Mouse (Mus musculus): Measurements from ENCODE around the gene Sept9. TPM values are rescaled to one million over a fixed set of nuclear protein-coding genes. Genes with fewer than 3 reads are reported as not detected.

Gene Sept9
- total and polyA plus RNA-seq, 3 experiments, result 115 to 469 (median 292) TPM

GRCm38 (mm10) chr11:117359870-117360269 lies 160.4 kb downstream of the Sept9 start:
- Histone ChIP-seq H3K36me3 (replicated peaks) (peaks cover 88% of the 10 kb centered on the region), H3K27me3 (ENCODE audit: insufficient read depth, low read length) (no peaks in the 10 kb centered on the region), H3K9me3 (replicated peaks) (peaks cover 6% of the 10 kb centered on the region), H3K4me3 (ENCODE audit: low read depth, low read length) (no peak overlapping the region), H3K4me1 (ENCODE audit: insufficient read depth, low read depth, low read length) (peaks cover 12% of the 10 kb centered on the region)
- TF ChIP-seq GATA2 (IDR thresholded peaks at IDR 0.05; ENCODE audit: borderline replicate concordance, low read depth, low read length), result no peak
- no peak for TF ChIP-seq TAL1 (conservative IDR thresholded peaks at IDR 0.05; ENCODE audit: low read depth, low read length)
- no peak for TF ChIP-seq POLR2AphosphoS5 (IDR thresholded peaks at IDR 0.05; ENCODE audit: insufficient replicate concordance, low read depth, low read length)
- TF ChIP-seq CTCF (IDR thresholded peaks at IDR 0.05; ENCODE audit: low read depth, low read length), result peak; percentile 71
- ATAC-seq (ENCODE audit: extremely low read depth, insufficient number of reproducible peaks, low FRiP score, poor library complexity, severe bottlenecking) (no peak), DNase-seq (ENCODE audit: low spot score) (peak; percentile 67)

- peaks cover 5% of the 10 kb centered on the region; the same call in 1 of the 2 replicates for H3K27me3 ChIP-seq (ENCODE audit: insufficient read depth, low read length)
- H3K9me3 ChIP-seq (replicated peaks), result peaks cover 3% of the 10 kb centered on the region
- no peak for TF ChIP-seq CTCF (IDR thresholded peaks at IDR 0.05; ENCODE audit: low read depth, low read length)
- no peak for TF ChIP-seq GATA1 (IDR thresholded peaks at IDR 0.05; ENCODE audit: borderline replicate concordance, low read length)
- no peak for TF ChIP-seq TAL1 (conservative IDR thresholded peaks at IDR 0.05; ENCODE audit: low read depth, low read length)
- TF ChIP-seq POLR2AphosphoS5 (IDR thresholded peaks at IDR 0.05; ENCODE audit: insufficient replicate concordance, low read depth, low read length), result no peak
- TF ChIP-seq GATA2 (IDR thresholded peaks at IDR 0.05; ENCODE audit: borderline replicate concordance, low read depth, low read length), result no peak
- no peak overlapping the region for H3K4me3 ChIP-seq (ENCODE audit: low read depth, low read length)
- DNase-seq (ENCODE audit: low spot score), result no peak
- peaks cover 82% of the 10 kb centered on the region for H3K36me3 ChIP-seq (replicated peaks)
- no peak for ATAC-seq (ENCODE audit: extremely low read depth, insufficient number of reproducible peaks, low FRiP score, poor library complexity, severe bottlenecking)
- H3K4me1 ChIP-seq (ENCODE audit: insufficient read depth, low read depth, low read length), result peaks cover 12% of the 10 kb centered on the region
Measured at GRCm38 (mm10) chr11:117360561-117360960, 161.1 kb downstream of the Sept9 start.

DNA sequence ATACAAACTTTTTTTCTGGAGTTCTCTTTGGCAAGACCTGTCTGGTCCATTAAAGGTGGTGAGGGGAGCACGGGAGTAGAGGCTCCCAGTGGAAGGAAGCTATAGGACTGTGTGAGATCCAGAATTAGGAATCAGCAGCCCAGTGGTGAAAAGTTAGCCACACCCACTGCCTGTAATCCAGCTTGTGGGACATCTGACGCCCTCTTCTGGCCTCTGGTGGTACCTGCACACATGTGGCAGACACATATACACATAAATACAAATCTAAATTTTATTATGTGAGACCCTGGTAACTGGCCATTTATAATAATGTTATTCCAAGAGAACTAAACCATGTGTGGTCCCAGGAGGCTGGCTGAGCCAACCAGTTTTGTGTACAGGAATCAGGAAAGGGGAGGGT lies 162.8 kb downstream of the Sept9 start:
- DNase-seq (ENCODE audit: low spot score), result no peak
- TF ChIP-seq GATA2 (IDR thresholded peaks at IDR 0.05; ENCODE audit: borderline replicate concordance, low read depth, low read length), result no peak
- TF ChIP-seq POLR2AphosphoS5 (IDR thresholded peaks at IDR 0.05; ENCODE audit: insufficient replicate concordance, low read depth, low read length), result no peak
- no peak for TF ChIP-seq TAL1 (conservative IDR thresholded peaks at IDR 0.05; ENCODE audit: low read depth, low read length)
- TF ChIP-seq CTCF (IDR thresholded peaks at IDR 0.05; ENCODE audit: low read depth, low read length), result no peak
- no peak for TF ChIP-seq GATA1 (IDR thresholded peaks at IDR 0.05; ENCODE audit: borderline replicate concordance, low read length)
- no peak overlapping the region for H3K4me3 ChIP-seq (ENCODE audit: low read depth, low read length)
- no peaks in the 10 kb centered on the region for H3K9me3 ChIP-seq (replicated peaks)
- peaks cover 8% of the 10 kb centered on the region for H3K4me1 ChIP-seq (ENCODE audit: insufficient read depth, low read depth, low read length)
- H3K27me3 ChIP-seq (ENCODE audit: insufficient read depth, low read length), result peaks cover 6% of the 10 kb centered on the region; the same call in 1 of the 2 replicates
- no peak for ATAC-seq (ENCODE audit: extremely low read depth, insufficient number of reproducible peaks, low FRiP score, poor library complexity, severe bottlenecking)
- H3K36me3 ChIP-seq (replicated peaks), result peaks cover 64% of the 10 kb centered on the region

GRCm38 (mm10) chr11:117363918-117364317 lies 164.5 kb downstream of the Sept9 start:
- TF ChIP-seq POLR2AphosphoS5 (IDR thresholded peaks at IDR 0.05; ENCODE audit: insufficient replicate concordance, low read depth, low read length) (no peak), TAL1 (conservative IDR thresholded peaks at IDR 0.05; ENCODE audit: low read depth, low read length) (no peak), GATA2 (IDR thresholded peaks at IDR 0.05; ENCODE audit: borderline replicate concordance, low read depth, low read length) (no peak)
- H3K36me3 ChIP-seq (replicated peaks), result peaks cover 48% of the 10 kb centered on the region
- H3K9me3 ChIP-seq (replicated peaks), result no peaks in the 10 kb centered on the region
- H3K4me3 ChIP-seq (ENCODE audit: low read depth, low read length), result no peak overlapping the region
- DNase-seq (ENCODE audit: low spot score) (no peak), ATAC-seq (ENCODE audit: extremely low read depth, insufficient number of reproducible peaks, low FRiP score, poor library complexity, severe bottlenecking) (no peak)
- no peaks in the 10 kb centered on the region; the same call in none of the 2 replicates for H3K4me1 ChIP-seq (ENCODE audit: insufficient read depth, low read depth, low read length)
- peaks cover 13% of the 10 kb centered on the region; the same call in 1 of the 2 replicates for H3K27me3 ChIP-seq (ENCODE audit: insufficient read depth, low read length)

GRCm38 (mm10) chr11:117366426-117366825 lies 167.0 kb downstream of the Sept9 start:
- Histone ChIP-seq H3K27me3 (ENCODE audit: insufficient read depth, low read length) (peaks cover 18% of the 10 kb centered on the region; the same call in 1 of the 2 replicates), H3K9me3 (replicated peaks) (no peaks in the 10 kb centered on the region), H3K4me1 (ENCODE audit: insufficient read depth, low read depth, low read length) (no peaks in the 10 kb centered on the region), H3K4me3 (ENCODE audit: low read depth, low read length) (no peak overlapping the region), H3K36me3 (replicated peaks) (peaks cover 23% of the 10 kb centered on the region)
- TF ChIP-seq TAL1 (conservative IDR thresholded peaks at IDR 0.05; ENCODE audit: low read depth, low read length), result no peak
- TF ChIP-seq CTCF (IDR thresholded peaks at IDR 0.05; ENCODE audit: low read depth, low read length), result peak; percentile 28
- TF ChIP-seq GATA2 (IDR thresholded peaks at IDR 0.05; ENCODE audit: borderline replicate concordance, low read depth, low read length), result no peak
- no peak for ATAC-seq (ENCODE audit: extremely low read depth, insufficient number of reproducible peaks, low FRiP score, poor library complexity, severe bottlenecking)
- DNase-seq (ENCODE audit: low spot score), result peak; percentile 36

DNA sequence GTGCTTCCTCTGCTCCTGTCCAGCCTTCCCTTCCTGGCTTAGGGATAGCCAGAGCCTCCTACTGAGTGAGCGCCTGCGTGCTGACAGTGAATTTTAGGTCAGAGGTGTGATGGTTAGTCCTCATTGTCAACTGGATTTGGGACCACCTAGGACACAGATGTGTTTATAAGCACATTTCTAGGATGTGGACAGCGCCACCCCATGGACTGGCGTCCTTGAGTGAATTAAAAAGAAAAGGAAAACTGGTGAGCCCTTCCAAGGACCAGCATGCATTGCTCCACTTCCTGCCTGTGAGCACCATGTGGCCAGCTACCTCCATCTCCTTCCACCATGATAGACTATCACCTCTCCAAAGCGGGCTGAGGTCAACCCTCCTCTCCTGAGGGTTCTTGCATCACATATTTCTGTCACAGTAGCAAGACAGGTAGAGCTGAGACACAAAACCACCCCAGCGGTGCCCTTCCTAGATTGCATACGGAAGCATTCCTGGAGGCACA lies 167.4 kb downstream of the Sept9 start:
- no peak overlapping the region for H3K4me3 ChIP-seq (ENCODE audit: low read depth, low read length)
- ATAC-seq (ENCODE audit: extremely low read depth, insufficient number of reproducible peaks, low FRiP score, poor library complexity, severe bottlenecking), result no peak
- H3K27me3 ChIP-seq (ENCODE audit: insufficient read depth, low read length), result peaks cover 18% of the 10 kb centered on the region; the same call in 1 of the 2 replicates
- no peaks in the 10 kb centered on the region for H3K9me3 ChIP-seq (replicated peaks)
- no peaks in the 10 kb centered on the region for H3K4me1 ChIP-seq (ENCODE audit: insufficient read depth, low read depth, low read length)
- H3K36me3 ChIP-seq (replicated peaks), result peaks cover 18% of the 10 kb centered on the region
- no peak for TF ChIP-seq CTCF (IDR thresholded peaks at IDR 0.05; ENCODE audit: low read depth, low read length)
- no peak for DNase-seq (ENCODE audit: low spot score)

DNA sequence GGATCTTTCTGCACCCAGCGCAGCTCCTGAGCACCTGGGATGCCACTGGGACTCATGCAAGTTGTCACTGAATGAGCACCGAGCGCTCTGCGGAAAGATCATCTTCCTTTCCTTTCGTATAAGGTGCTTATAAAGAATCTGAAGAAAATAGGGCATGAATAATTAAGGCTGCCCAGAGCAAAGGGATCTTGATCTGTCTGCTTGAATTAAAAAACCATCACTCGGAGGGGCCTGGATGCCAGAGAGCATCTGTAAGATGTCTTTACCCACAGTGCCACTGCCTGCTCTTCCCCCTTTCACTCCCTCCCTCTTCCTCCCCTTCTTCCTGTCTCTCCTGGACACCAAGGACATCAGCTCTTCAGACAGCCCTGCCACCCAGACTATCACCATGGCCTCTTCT lies 168.5 kb downstream of the Sept9 start:
- ATAC-seq (ENCODE audit: extremely low read depth, insufficient number of reproducible peaks, low FRiP score, poor library complexity, severe bottlenecking) (no peak), DNase-seq (ENCODE audit: low spot score) (no peak)
- H3K27me3 ChIP-seq (ENCODE audit: insufficient read depth, low read length), result peaks cover 22% of the 10 kb centered on the region
- TF ChIP-seq CTCF (IDR thresholded peaks at IDR 0.05; ENCODE audit: low read depth, low read length), result no peak
- TF ChIP-seq TAL1 (conservative IDR thresholded peaks at IDR 0.05; ENCODE audit: low read depth, low read length), result no peak
- no peak for TF ChIP-seq POLR2AphosphoS5 (IDR thresholded peaks at IDR 0.05; ENCODE audit: insufficient replicate concordance, low read depth, low read length)
- no peak for TF ChIP-seq GATA2 (IDR thresholded peaks at IDR 0.05; ENCODE audit: borderline replicate concordance, low read depth, low read length)
- TF ChIP-seq GATA1 (IDR thresholded peaks at IDR 0.05; ENCODE audit: borderline replicate concordance, low read length), result no peak
- no peaks in the 10 kb centered on the region for H3K4me1 ChIP-seq (ENCODE audit: insufficient read depth, low read depth, low read length)
- no peaks in the 10 kb centered on the region for H3K9me3 ChIP-seq (replicated peaks)
- H3K36me3 ChIP-seq (replicated peaks), result peaks cover 8% of the 10 kb centered on the region
- no peak overlapping the region for H3K4me3 ChIP-seq (ENCODE audit: low read depth, low read length)

Data from G1E (cell line).